Mouse (Mus musculus) myocyte (in vitro differentiated cells): ENCODE results near the gene Atg3.

Source experiments
- E2F4 ChIP-seq: IDR thresholded peaks from one replicate; pipeline ENCODE4 v1.6.1; 2011; ENCODE audit warnings: mild to moderate bottlenecking, control low read depth, moderate library complexity; ENCODE audit not compliant: insufficient read depth
- MYOD1 ChIP-seq, 3 experiments: IDR thresholded peaks; one replicate each; pipeline ENCODE4 v1.6.1; 2011; ENCODE audit warnings: control low read depth in 2 of 3, low read depth in 2 of 3, mild to moderate bottlenecking in 2 of 3, moderate library complexity in 1 of 3; ENCODE audit not compliant: insufficient read length in 2 of 3, control insufficient read depth in 1 of 3
- POLR2A ChIP-seq: IDR thresholded peaks from one replicate; pipeline ENCODE4 v1.6.1; 2011; ENCODE audit warnings: low read depth, mild to moderate bottlenecking, control low read depth, moderate library complexity; ENCODE audit not compliant: insufficient read length
- POLR2AphosphoS2 ChIP-seq: IDR thresholded peaks from one replicate; pipeline ENCODE4 v1.6.1; 2011; ENCODE audit warnings: low read depth, control low read depth; ENCODE audit not compliant: insufficient read length
- USF1 ChIP-seq: IDR thresholded peaks from one replicate; pipeline ENCODE4 v1.6.1; 2011; ENCODE audit warnings: low read depth, mild to moderate bottlenecking, control low read depth, moderate library complexity

DNA sequence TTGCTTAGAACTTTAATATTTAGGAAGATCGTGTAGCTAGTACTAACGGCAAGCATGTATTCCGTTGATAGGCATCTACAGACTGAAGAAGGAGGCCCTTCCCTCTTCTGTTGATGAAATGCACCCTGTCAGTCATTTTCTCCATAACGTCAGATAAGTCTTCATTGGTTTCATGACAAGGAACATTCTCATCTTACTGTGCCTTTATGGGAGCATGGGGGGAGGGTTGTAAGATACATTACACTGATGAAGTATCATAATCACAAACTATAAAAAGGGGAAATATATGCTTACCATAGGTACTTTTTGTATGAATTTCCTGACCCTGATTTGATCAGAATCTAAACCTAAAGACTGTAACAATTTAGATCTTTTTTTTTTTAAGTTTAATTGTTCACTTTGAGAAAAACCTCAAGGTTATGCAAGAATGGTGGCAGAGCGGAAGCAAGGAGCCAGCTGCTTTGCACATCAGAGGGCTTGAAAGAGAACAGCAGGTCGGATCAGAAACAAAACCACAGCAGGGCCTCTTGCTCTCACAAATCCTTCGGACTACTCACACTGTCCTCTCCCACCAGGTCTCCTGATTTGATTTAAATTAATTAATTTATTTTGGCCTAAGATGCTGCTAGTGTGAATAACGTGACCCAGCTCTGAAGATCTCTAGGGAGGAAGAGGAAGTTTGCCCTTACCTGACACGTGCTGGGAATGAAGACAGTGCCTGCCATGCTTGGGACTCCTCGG lies 65.2 kb downstream of the Atg3 start, which contains the start of gene Btla:
- no peak for TF ChIP-seq USF1
- no peak for TF ChIP-seq POLR2A
- TF ChIP-seq POLR2AphosphoS2 = no peak
- no peak for TF ChIP-seq E2F4
- no peak for TF ChIP-seq MYOD1 (IDR thresholded peaks at IDR 0.05; ENCODE audit: control insufficient read depth in 1 of 3, insufficient read length in 2 of 3, low read depth in 2 of 3)
